Mouse (Mus musculus): ENCODE measurements around the gene Zfp524.

Gene Zfp524

DNA sequence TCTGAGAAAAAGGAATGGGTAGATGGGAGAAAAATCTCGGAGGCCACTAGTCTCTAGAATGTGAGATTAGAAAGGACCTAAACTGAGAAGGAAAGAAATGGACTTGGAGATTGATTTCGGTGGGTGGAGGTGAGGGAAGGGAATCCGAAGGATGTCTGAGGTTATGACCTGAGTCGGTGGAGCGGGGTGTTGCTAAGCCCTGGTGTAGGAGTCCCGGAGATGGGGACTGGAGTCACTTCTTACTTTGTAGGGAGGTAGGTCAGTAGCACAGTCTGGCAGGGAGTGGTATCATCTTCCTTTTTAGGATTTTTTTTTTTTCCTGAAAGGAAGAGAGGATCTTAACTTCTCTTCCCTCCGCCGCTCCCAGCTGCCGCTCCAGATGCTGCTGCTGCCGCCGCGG is 38.2 kb downstream of the Zfp524 start:
- no peak for DNase-seq

DNA sequence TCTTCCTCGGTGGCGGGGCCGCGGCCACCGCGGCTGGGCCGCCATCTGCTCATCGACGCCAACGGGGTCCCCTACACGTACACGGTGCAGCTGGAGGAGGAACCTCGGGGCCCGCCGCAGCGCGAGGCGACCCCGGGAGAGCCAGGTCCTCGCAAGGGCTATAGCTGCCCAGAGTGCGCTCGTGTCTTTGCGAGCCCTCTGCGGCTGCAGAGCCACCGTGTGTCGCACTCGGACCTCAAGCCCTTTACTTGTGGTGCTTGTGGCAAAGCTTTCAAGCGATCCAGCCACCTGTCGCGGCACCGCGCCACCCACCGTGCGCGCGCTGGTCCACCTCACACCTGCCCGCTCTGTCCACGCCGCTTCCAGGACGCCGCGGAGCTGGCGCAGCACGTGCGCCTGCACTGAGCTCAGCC is 38.7 kb downstream of the Zfp524 start:
- no peak for DNase-seq

DNA sequence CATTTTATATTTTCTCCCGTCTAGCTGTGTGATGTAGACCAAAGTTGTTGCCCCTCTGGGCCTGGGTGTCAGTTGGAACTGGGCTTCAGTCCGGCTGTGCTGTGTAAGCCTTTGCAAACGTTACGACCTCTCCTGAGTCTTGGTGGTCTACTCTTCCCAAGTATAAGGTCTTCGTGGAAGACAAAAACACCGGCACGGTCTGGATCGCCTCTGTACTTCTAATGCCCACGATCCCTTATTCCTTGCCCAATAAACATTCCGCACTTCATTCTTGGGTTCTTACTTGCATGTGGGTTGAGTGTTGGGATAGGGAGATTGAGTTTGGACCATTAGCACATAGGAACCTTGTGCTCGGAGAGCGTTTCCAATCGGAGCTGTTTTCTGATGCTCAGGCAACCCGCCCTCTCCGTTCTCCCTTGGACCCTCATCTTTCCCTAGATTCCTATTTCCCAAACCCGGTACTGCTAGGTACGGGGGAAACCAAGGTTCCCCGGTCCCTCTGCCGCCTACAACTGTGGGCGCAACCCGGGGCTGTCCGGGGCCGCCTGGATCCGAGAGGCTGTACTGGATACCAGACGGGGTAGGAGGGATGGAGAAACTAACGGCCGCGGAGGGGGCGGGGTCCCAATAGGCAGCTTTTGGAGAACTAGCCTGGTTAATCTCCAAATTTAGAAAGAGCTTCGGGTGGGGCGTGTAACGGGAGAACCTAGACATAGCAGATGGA is 39.4 kb downstream of the Zfp524 start:
- no peak for DNase-seq

DNA sequence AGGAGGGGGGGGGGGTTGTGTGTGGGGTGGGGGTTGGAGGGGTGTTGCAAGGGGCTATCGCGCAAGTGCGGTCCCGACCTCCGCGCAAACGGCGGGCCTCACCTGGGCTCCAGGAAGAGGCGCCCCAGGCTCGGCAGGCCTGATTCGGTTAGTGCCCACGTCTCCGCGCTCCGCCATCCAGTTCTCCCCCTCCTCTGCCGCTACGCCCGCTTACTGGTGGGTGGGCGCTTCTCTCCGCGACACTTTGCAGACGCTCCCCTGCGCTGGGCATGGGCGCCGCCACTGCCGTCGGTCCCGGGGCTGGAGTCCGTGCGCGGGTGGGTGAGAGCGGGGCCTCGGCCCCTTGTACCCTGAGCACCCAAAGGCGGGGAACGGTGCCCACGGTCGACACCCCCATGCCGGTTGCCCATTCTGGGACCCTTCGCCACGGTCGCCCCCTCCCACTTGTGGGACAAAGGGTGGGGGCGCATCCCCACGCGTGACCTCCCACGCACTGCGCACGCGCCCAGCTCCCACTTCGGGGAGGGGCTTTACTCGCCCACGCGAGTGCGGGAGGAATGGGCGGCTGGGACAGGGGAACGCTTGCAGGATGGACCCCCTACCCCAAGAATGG is 42.5 kb downstream of the Zfp524 start:
- DNase-seq: peak; percentile 45

DNA sequence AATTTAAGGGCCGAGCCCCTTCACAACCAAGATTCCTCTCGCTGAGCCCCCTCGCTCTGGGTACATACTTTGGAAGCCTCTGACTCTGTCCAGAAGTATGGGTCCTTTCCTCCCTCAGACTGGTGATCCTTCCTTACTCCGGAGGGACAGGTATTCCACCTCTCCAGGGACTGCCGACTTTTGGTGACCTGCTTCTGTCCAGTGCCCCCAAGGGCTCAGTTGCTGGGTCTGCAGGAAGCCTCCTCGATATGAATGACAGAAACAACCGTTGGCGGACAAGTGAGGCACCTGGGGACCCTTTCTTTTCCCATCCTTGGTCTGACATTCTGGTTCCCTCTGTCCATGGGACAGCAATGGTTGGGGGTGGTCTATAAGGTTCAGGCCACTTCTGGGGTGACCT is 43.2 kb downstream of the Zfp524 start:
- DNase-seq: no peak

DNA sequence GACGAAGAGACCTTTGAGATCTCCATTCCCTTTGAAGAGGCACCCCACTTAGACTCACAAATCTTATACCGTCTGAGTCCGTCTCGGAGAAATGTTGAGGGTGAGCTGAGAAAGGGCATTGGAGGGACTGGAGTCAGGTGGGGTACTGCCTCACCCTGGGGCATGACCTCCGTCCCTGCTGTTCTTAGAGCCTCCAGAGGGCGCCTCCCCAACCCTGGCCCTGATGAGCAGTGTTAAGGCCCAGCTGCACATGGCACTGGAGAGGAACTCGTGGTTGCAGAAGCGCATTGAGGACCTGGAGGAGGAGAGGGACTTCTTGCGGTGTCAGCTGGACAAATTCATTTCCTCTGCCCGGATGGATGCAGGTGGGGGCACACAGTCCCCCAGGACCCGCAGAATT is 43.6 kb downstream of the Zfp524 start:
- peak; percentile 60 for DNase-seq

DNA sequence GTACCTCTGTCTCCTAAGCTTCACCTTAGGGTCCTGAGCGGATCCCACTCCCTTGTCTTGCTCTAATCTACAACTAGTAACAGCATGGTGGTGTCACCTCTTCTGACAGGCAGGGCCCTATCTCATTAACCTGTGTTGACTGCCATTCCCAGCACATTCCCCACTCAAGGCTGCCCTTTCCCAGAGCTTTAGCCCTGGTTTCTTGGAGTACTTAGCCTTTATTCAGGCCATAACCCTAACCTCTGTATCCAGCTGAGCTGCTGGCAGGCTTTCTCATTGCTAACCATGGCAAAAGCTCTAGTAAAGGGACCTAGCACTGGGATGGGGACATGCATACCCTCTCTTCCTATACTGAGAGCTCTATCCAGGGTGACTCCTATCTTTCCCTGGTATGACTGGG is 44.4 kb downstream of the Zfp524 start:
- DNase-seq: no peak

DNA sequence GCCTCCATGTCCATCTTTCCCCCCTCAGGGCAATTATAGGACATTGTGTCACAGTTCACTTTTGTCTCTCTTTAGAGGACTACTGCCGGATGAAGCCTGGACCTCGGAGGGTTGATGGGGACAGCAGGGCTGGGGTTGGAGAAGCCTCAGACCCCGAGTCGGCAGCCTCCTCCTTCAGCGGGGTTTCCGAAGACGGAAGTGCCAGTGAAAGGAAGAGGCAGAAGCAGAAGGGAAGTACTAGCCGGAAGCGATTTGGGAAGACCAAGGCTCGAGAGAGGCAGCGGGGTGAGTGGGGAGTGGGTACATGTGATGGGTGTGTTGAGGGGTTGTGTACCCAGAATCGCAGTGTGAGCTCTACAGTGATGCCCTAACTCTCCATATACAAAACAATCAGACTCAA is 45.2 kb downstream of the Zfp524 start:
- peak; percentile 32 for DNase-seq

DNA sequence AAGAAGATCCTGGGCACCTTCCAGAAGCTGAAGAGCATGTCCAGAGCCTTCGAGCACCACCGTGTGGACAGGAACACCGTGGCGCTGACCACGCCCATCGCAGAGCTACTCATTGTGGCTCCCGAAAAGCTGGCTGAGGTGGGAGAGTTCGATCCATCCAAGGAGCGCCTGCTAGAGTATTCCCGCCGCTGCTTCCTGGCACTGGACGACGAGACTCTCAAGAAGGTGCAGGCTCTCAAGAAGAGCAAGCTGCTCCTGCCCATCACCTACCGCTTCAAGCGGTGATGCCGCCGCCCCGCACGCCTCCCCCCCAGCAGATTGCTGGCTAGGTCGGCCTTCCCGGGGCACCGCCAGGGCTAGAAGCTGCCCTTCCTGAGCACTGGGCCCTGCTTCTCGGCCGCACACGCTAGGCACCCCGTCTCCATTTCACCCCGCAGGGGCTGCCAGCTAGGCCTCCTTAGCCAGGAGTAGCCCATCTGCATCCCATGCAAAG is 46.1 kb downstream of the Zfp524 start:
- DNase-seq: peak; percentile 78

DNA sequence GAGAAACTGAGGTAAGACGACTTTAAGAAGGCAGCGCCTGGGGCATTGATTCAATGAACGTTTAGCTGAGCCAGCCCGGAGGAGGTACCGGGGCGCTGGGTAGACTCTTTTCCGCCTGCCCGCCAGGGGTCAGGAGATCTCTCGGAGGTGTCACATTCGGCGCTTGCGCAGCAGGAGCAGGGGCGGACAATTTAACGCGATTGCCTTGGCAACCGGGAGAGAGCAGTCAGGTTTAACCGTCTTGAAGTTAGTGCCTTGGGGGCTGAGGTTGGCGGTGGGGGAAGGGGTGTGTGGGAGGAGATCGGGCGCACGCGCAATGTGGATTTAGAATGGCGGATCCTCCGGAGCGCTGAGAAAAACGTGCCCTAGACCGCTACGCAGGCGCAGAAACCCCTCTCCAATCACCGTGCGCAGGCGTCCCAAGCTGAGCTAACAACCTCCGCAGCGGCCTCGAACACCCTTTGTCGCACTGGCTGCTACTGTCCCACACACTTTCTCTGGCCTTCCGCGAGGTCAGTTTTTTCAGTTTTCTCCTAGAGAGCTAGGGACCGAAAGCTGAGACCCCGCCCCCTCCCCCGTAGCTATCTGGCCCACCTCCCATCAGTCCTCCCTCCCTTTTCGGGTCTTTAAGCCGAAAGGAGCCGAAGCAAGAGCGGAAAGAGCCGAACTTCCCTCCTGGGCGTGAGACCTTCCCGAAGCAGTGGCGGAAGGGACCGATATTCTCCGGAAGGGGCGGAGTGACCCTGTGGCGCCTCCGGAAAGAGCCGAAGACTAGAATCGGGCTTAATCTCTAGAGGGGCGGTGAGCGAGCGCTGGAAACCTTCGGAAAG is 46.9 kb downstream of the Zfp524 start:
- DNase-seq: peak; percentile 99

DNA sequence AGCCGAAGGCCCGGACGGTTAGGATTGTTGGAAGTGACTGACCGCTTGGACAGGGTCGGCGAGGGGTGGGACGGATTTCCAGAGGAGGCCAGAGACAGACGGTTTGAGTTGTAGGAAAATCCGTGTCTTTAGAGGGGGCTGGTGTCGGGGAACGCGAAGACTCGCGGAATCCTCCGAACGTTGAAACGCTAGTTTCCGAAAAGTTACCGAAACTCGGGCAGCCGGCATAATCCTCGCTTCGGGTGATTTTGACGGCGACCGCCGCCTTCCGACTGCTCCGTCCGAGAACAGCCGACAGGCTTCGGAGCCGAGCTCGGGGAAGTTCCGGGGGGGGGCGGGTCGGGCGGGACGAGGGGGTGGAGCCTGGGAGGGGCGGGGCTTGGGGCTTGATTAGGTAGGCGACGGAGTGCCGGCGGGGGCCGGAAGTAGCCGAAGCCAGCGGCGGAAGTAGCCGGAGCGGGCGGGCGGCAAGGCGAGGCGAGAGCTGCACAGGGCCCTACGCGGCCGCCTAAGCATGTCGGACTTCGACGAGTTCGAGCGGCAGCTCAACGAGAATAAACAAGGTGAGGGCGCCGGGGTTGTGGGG is 47.7 kb downstream of the Zfp524 start, which contains the start of gene U2af2:
Gene U2af2 (plus strand): TSS at position 370 of the 586 bp plus-strand sequence.
- DNase-seq: peak; percentile 98

DNA sequence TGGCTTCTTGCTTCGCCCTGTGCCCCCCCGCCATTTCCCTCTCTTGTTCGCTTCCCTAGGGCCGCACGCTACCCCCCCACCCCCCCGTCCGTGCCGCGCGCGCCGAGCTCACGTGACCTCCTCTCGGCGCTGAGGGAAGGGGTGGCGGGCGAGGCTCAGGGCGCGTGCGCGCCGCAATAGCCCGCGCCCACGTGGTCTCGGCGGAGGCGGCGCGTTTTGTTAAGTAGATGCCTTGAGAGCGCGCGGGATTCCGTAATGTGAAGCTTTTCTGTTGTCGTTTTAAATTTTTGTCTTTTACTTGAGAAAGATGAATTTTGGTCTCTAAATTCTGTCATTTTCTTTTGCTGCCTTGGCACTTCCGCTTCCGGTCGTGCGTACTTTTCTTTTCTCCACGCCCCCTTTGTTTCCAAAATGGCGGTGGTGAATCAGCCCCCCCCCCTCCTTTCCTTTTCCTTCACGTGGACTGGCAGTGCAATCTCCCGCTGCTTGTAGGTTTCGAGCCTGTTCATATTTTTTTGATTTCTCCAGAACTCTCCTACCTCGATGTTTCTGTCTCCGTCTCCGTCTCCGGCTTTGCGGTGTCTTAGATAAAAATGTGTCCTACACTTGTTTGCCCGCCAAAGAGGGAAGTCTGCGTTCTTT is 48.3 kb downstream of the Zfp524 start:
- DNase-seq: no peak

DNA sequence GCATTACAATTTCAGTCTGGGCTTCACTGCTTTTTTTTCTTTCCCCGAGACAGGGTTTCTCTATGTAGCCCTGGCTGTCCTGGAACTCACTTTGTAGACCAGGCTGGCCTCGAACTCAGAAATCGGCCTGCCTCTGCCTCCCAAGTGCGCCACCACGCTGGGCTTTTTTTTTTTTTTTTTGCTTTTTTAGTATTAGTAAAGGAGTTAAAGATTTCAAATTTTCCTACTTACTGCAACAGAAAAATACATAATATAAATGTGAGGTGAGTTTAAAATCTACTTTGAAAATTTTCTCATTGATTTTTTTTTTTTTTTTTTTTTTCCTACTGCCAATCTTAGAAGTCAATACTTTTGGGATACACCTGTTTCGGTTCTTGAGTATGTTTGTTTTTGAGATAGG is 50.7 kb downstream of the Zfp524 start:
- no peak for DNase-seq
